Mouse (Mus musculus): ENCODE results near the gene Mdga2.
A peak's percentile ranks its signal among the peaks of the same experiment; 100 is the strongest.

Mdga2 gene

GRCm38 (mm10) chr12:66707431-66707830 is 514.9 kb downstream of the Mdga2 start:
- ATAC-seq (ENCODE audit: low TSS enrichment): no peak

DNA sequence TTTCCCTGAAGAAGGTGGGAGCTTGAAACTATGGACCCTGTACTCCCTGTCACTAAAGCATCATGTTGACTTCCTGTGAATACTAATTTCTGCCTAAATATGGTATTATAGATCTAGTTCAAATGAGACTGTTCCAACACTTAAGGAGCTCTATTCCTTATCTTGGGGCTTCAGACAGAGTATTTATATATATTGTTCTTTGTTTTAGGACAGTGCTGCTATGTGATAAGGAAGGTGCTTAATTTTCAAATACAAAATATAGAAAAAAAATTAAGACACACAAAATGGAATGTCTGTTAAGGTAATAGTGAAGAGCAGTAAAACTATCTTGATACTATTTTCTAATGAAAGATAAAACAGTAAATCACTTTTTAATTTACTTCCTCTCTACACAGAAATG is 517.3 kb downstream of the Mdga2 start:
- ATAC-seq (ENCODE audit: low TSS enrichment): no peak

DNA sequence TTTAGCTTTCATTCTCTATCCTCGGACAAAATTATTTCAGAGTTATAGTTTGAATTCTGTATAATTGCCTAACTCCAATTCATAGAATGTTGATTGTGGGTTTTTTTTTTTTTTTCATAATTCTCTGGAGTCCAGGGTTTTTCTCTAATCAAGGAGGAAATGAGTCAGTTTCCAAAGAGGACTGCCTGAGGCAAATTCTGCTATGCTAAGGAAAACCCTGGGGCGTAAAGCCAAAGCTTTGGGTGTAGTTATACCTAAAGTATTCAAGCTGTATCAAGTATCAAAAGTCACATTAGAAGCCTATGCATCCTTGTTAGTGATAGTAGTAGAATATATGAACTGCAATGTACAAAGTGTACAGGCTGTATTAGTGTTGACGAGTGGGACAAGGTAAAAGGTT is 519.6 kb downstream of the Mdga2 start:
- ATAC-seq (ENCODE audit: low TSS enrichment): no peak

DNA sequence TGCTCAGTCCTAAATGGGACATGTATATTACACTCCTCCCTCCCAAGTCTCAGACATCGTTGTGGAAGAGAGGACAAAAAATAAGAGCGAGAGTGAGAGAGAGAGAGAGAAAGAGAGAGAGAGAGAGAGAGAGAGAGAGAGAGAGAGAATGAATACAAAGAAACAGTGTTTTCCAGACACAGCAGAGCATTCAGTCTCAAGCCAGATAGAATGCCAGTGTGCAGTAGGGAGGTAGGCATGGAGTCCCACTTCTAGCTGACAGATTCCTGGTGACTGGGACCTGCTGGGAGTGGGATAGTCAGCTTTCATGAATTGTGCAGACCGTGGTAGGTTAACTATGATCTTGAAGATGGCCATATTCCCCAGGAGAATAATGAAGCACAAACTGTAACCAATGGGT is 542.8 kb downstream of the Mdga2 start:
- peak; percentile 80 for ATAC-seq (ENCODE audit: low TSS enrichment)

DNA sequence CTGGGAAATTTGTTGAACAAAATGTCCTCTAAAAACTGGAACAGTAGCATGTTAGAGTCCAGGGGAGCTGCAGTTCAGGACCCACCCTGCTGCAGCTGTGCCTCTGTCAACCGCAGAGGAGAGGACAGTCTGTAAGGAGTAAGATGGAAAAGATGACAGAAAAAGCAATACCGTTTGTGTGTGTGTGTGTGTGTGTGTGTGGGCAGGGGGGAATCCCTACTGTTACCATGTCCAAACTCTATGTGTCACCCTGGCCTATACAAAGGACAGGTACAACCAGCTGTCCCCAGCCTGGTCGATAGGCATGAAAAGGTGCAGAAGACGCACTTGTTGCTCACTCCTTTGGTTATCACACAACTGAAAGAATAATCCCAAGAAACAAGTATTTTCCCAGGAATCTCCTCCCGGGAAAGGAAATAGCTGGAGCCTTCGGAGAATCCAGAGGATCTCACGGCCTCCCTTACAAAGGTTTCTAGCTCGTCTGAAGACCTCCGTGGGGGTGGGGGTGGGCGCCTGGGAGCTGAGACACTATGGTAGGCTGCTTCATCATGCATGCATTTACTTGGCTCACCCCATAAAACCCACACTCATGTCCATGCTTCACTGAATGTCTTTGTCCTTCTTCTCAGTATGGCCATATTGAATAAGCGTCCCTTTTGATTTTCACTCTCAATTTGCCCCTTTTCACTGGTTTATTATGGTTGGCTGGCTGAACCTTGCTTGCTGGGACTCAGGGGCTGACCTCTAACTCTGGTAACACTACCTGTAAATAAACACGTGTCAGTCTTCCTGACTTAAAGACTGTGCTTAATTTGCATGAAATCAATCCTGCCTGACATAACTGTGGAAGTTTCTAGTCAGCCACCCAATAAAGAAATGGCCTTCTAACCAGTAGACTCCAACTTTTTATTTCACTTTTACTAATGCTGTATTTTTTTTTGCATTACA is 573.5 kb downstream of the Mdga2 start:
- ATAC-seq (ENCODE audit: low TSS enrichment): no peak

GRCm38 (mm10) chr12:66640408-66640807 is 581.9 kb downstream of the Mdga2 start:
- ATAC-seq (ENCODE audit: low TSS enrichment): peak; percentile 65

DNA sequence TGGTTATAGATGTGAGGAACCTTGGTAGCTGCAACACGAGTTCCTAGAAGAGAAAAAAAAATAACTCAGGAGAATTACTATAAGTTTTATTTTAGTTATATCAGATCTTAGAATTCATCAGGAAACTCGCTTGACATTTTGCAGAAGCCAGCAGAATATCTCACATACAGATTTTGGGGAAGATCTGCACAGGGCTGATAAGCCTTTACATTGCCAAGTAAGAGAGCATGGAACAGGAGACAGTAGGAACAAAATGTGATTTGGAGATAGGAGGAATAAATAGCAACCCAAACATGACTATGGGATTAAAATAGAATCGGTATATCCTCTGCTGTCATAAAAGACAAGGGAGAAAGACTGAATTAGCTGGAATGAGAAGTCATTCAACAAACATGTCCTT is 602.4 kb downstream of the Mdga2 start:
- ATAC-seq (ENCODE audit: low TSS enrichment): peak; percentile 85

GRCm38 (mm10) chr12:66591617-66592230 is 630.6 kb downstream of the Mdga2 start:
- no peak for ATAC-seq (ENCODE audit: low TSS enrichment)

DNA sequence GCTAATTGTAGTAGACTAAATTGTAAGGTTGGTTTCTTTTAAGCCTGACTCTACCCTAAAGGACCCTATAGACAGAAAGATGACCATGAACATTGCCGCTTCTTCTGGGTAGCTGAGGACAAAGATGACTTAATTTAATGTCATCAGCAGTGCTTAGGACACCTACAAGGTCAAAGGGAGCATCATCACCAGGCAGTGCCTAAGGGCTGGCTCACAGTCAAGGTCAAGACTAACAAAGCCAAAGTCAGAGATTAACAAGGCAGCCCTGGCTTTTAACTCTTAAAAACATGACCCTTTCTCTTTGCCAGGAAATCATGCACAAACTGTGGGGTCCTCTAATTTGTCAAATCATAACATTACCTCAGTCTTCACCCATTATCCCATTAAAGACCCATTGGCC is 657.0 kb downstream of the Mdga2 start:
- no peak for ATAC-seq (ENCODE audit: low TSS enrichment)

DNA sequence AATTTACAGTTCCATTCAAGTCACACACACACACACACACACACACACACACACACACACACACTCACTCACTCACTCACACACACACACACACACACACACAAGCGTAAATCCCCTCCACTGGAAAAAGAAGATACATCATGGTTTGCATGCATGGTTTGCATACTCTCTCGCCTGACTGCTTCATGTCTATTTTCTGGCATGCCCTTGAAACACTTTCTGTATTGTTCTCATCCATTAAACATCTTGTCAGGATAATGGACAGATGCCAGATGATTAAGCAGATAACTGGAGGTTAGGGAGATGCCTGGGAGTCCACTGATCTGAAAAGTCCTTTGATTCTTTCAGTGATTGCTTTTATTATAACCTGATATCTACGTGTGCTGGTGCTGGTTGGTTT is 665.5 kb downstream of the Mdga2 start:
- no peak for ATAC-seq (ENCODE audit: low TSS enrichment)

GRCm38 (mm10) chr12:66556178-66556820 is 666.0 kb downstream of the Mdga2 start:
- peak; percentile 92 for ATAC-seq (ENCODE audit: low TSS enrichment)

GRCm38 (mm10) chr12:66524973-66525372 is 697.4 kb downstream of the Mdga2 start:
- no peak for ATAC-seq (ENCODE audit: low TSS enrichment)

DNA sequence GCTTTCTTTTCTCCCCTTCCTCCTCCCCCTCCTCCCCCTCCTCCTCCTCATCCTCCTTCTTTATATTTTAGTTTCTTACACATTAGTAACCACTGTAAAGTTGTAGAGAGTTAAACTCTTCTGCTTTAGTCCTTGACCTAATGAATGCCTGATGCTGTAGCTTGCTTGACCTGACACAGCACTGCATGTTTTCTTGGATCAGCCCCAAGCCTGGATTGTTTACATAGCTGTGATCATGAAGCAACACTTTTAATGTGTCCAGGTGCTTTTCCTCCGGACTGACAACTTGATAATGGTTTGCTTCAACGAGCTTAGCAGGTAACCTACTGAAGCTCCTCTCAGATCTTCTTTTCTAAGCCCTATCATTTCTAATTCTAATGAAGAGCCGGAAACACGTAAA is 723.1 kb downstream of the Mdga2 start:
- no peak for ATAC-seq (ENCODE audit: low TSS enrichment)

DNA sequence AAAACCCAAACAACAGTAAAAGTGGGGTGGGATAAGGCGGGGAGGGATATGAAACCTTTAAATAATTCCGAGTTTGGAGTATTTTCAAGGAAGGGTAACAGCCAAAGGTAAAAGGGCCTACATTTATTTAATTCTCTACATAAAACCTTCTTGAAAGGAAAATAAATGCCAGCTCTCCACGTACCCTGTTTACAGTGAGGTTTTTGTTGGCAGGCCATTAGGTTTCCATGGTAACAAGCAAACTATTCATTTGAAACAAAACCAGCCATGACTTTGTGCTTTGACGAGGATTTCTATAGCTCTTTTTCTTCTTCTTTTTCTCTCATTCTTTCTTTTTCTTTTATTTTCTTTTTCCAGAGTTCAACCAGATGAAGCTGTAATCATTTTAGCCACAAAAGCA is 751.5 kb downstream of the Mdga2 start:
- no peak for ATAC-seq (ENCODE audit: low TSS enrichment)

DNA sequence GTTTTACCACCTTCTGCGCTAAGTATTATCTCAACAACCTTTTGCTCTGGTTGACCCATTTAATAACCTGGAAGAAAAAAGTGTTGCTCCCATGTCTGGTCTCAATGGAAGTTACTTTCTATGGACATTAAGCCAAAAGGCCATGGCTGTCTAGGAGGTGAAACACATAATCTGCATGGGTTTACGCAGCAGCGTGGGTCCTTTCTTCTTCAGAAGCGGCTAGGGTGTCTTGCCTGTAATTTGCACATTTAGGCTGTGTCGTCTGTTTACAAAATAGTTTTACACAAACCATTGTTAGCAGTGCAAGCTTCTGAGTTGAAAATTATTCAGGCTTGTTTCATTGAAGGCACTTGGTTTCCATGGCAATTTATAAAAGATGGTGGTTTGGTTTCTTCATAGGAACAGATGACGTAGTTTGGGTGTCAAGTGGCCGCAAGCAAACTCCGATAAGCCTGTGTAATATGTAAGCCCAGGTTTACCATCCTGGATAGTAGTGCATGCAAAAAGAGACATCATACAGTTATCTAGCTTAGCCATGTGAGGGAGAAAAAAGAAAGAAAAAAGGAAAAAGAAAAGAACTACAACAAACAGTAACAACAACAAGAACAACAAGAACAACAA is 752.0 kb downstream of the Mdga2 start:
- ATAC-seq (ENCODE audit: low TSS enrichment): no peak

DNA sequence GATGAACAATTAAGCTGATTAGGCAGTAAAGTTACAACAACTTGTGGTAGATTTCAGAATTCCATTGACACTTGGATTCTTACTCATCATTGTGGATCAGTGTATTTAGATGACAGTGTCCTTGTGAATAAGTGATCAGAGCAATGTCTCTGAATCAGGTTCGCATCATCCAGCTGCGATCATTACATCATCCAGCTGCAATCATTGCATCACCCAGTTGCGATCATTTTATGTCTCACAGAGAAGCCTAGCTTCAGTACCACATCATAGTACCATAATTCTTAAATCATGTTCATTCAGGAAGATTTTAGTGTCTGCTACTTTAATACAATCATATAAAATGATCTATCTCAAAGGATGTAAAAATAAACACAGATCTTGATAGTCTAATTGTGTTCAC is 756.8 kb downstream of the Mdga2 start:
- ATAC-seq (ENCODE audit: low TSS enrichment): no peak

DNA sequence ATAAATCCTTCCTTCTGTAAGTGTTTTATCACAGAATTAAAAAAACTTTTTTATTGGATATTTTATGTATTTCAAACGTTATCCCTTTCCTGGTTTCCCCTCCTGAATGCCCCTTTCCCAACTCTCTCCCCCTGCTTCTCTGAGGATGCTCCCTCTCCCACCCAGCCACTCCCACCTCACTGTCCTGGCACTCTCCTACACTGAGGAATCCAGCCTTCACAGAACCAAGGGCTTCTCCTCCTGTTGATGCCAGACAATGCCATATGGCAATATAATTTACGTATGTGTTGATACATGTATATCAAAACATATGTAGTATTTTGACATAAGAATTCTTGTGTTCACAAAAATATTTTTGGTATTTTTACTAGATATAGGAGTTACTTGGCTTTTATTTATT is 779.0 kb downstream of the Mdga2 start:
- ATAC-seq (ENCODE audit: low TSS enrichment): no peak
